Mouse (Mus musculus) liver, postnatal 0 days (tissue): Measurements from ENCODE around the gene Ptger3. TPM values are rescaled to one million over a fixed set of nuclear protein-coding genes. Genes with fewer than 3 reads are reported as not detected.

Source experiments
- ATAC-seq: fragments of 200-750 bp; cut with Nextera tagmentation; 2 replicates; pipeline ENCODE4 v1.8.0; 2017; ENCODE audit warnings: mild to moderate bottlenecking, moderate library complexity
- DNase-seq: peaks from one replicate; pipeline ENCODE4 v3.0.0-alpha.2; 2016
- H3K27ac ChIP-seq: fragments of 300-500 bp; sonication (generic); 2 replicates; pipeline ENCODE4 v1.5.1; 2014; ENCODE audit warnings: antibody characterized with exemption, moderate library complexity, mild to moderate bottlenecking, low read depth
- H3K27me3 ChIP-seq: fragments of 300-500 bp; sonication (generic); 2 replicates; pipeline ENCODE4 v1.6.1; 2014; ENCODE audit warnings: low read length, control low read depth, mixed read lengths; ENCODE audit not compliant: insufficient read depth
- H3K36me3 ChIP-seq: fragments of 300-500 bp; sonication (generic); replicated peaks from 2 replicates; pipeline ENCODE4 v1.6.1; 2014; ENCODE audit warnings: mild to moderate bottlenecking, control low read depth, low read length, moderate library complexity, mixed read lengths; ENCODE audit not compliant: insufficient read depth
- H3K4me1 ChIP-seq: fragments of 300-500 bp; sonication (generic); 2 replicates; pipeline ENCODE4 v1.6.1; 2014; ENCODE audit warnings: antibody characterized with exemption, mild to moderate bottlenecking, control low read depth; ENCODE audit not compliant: insufficient read depth
- H3K4me2 ChIP-seq: fragments of 300-500 bp; sonication (generic); 2 replicates; pipeline ENCODE4 v1.6.1; 2014; ENCODE audit warnings: low read depth, mild to moderate bottlenecking, low read length, moderate library complexity, mixed read lengths
- H3K4me3 ChIP-seq: fragments of 300-500 bp; sonication (generic); 2 replicates; pipeline ENCODE4 v1.5.1; 2014; ENCODE audit warnings: low read depth, low read length
- H3K9ac ChIP-seq: fragments of 300-500 bp; sonication (generic); replicated peaks from 2 replicates; pipeline ENCODE4 v1.6.1; 2014; ENCODE audit warnings: mild to moderate bottlenecking, moderate library complexity
- H3K9me3 ChIP-seq: fragments of 300-500 bp; sonication (generic); 2 replicates; pipeline ENCODE4 v1.6.1; 2016; ENCODE audit warnings: mild to moderate bottlenecking, control low read depth, low read length, mixed read lengths
- CTCF ChIP-seq: sonication (generic); IDR thresholded peaks from 2 replicates; pipeline ENCODE4 v1.5.1; 2016; ENCODE audit warnings: antibody characterized with exemption, low read depth
- EP300 ChIP-seq: IDR thresholded peaks from 2 replicates; pipeline ENCODE4 v1.6.1; 2016; ENCODE audit warnings: antibody characterized with exemption, low read depth, mild to moderate bottlenecking
- WGBS: fragments of 180-500 bp; shearing (Covaris S2); extraction: QIAGEN DNeasy Blood & Tissue Kit; methylation state at CpG from one replicate; pipeline ENCODE4 v1.1.7; 2014; ENCODE audit not compliant: insufficient replicate concordance; 5-methylcytosine and 5-hydroxymethylcytosine counted together
- microRNA counts: library from miRNA; unstranded; fragments of <30 nt; microRNA quantifications from one replicate; lab custom pipeline; 2015
- microRNA-seq: library from miRNA; unstranded; fragments of <30 nt; microRNA quantifications from one replicate; pipeline ENCODE4, GENCODE M21; 2016
- polyA plus RNA-seq: library from polyadenylated mRNA; unstranded; fragments of >200 nt; fragmentation: Nextera tagmentation; extraction: Ambion mirVana; gene quantifications from 2 replicates; pipeline ENCODE4 v1.2.1, GENCODE M21; 2015

The Ptger3 gene
- polyA plus RNA-seq, 1 experiment from 2014 or later, result 4.7 TPM

- Histone ChIP-seq H3K4me2 (no peak overlapping the region), H3K27ac (no peak overlapping the region), H3K4me3 (no peak overlapping the region), H3K27me3 (no peaks in the 10 kb centered on the region), H3K9me3 (no peaks in the 10 kb centered on the region), H3K36me3 (no peaks in the 10 kb centered on the region), H3K9ac (no peak overlapping the region), H3K4me1 (no peaks in the 10 kb centered on the region)
- ATAC-seq (no peak), DNase-seq (no peak)
- 57% methylated on average over 3 of the region's 3 CpGs for WGBS
- TF ChIP-seq EP300 (no peak), CTCF (no peak)
These were observed 119.4 kb downstream of the Ptger3 start for GRCm38 (mm10) chr3:157686105-157686504.

- Histone ChIP-seq H3K9ac (no peak overlapping the region), H3K4me3 (no peak overlapping the region), H3K9me3 (no peaks in the 10 kb centered on the region), H3K27ac (no peak overlapping the region), H3K27me3 (no peaks in the 10 kb centered on the region), H3K4me2 (no peak overlapping the region), H3K36me3 (no peaks in the 10 kb centered on the region), H3K4me1 (no peaks in the 10 kb centered on the region)
- TF ChIP-seq CTCF (no peak), EP300 (peak; percentile 79)
- DNase-seq (no peak), ATAC-seq (no peak)
- 38% methylated on average over 6 of the region's 6 CpGs for WGBS
These were observed 121.9 kb downstream of the Ptger3 start for GRCm38 (mm10) chr3:157688419-157689162.

MicroRNAs within 50 kb of the gene (microRNA counts, 519-probe panel; counts per million panel counts)
- microRNA mmu-miR-186 (lab: Ali Mortazavi, UCI), result not detected

Small RNA genes lying within 50 kb of the gene (microRNA-seq; reads per million reads assigned to microRNA genes)
- 838 reads per million, percentile 70 among the genes with 10 or more reads in this experiment for gene Mir186

Other genes starting within 250 kb of the Ptger3 start
- 24.6 and 28.4 TPM in 2 replicates for gene Zranb2, start 32.7 kb upstream of the Ptger3 start, polyA plus RNA-seq